Comparison of ENCODE assay signal across 12 mouse cellular contexts in genomic region chr8:119266304-119266703, GRCm38 (mm10).
"Had no signal": no experiment of that assay in that cellular context is flagged by ENCODE, and none has a peak within 500 bp of the region (broad histone marks: within the 10 kb centered on the region; RNA-seq: fewer than 3 reads in every experiment).

No protein-coding gene starts in this region.

- H3K4me2 ChIP-seq: liver, embryonic 13.5 days; midbrain, embryonic 11.5 days had no signal

- H3K4me1 ChIP-seq: liver, embryonic 13.5 days had no signal

- H3K27ac ChIP-seq: left cerebral cortex, adult 2 months; liver, embryonic 13.5 days had no signal

- H3K36me3 ChIP-seq: liver, embryonic 13.5 days had no signal

- H3K27me3 ChIP-seq: liver, embryonic 13.5 days had no signal

- H3K9me3 ChIP-seq: liver, embryonic 13.5 days had no signal

- H3K9ac ChIP-seq: liver, embryonic 13.5 days had no signal

- H3K4me3 ChIP-seq: left cerebral cortex, adult 2 months; liver, embryonic 13.5 days had no signal

- DNase-seq: kidney, postnatal 10 days; kidney, postnatal 36 days; layer of hippocampus, postnatal 36 days; liver, embryonic 13.5 days; lung, adult 2 months; lung, postnatal 14 days; lung, postnatal 4 days; midbrain, embryonic 14.5 days; thymus, adult 18-20 months; thymus, postnatal 36 days had no signal
